Mouse (Mus musculus) layer of hippocampus, adult 8-10 months (tissue): ENCODE results near the gene Kcnma1. TPM values are rescaled to one million over a fixed set of nuclear protein-coding genes. Genes with fewer than 3 reads are reported as not detected.

Experiments used
- DNase-seq, 2 experiments: peaks; one replicate each; pipeline ENCODE4 v3.0.0; 2022; ENCODE audit warnings: low spot score in 2 of 2
- total RNA-seq, 4 experiments: library from RNA; stranded (reverse); gene quantifications; 2 replicates each; pipeline ENCODE4 v1.2.4; 2022

Kcnma1 gene
- total RNA-seq, 4 experiments from 2014 or later: 137 to 161 (median 145) TPM

DNA sequence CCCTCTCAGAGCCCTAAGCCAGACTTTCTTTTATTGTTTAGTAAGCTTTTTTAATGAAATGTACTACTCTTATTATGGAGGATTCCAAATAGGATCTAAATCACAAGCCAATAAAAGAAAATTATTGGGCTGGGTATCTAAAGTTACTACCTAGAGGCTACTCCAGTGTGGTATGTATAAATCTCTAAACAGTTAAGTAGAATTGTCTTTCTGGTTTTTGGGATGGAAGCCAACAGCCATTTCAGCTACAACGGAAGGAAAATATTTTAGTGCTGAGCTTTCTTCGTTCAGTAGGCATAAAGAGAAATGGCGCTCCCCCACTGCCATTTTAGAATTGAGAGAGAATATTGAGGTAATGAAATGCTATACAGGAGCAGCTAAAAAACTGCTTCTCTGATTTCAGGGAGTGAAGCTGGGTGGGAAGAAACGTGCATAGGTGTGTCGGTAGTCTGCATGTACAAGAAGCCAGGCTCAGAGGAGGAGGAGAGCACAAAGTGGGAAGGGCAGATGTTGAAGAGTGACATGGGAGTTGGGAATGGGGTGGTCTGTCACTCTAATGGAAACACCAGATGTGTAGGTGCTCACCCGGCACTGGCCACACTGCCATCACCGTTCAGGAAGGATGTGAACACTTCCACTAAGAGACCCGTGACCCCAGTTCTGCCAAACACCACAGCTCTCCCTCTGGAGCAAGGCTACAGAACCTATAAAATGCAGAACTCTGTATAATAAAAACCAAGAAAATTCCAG lies 656.6 kb downstream of the Kcnma1 start:
- no peak for DNase-seq

- DNase-seq: no peak
These were observed 687.5 kb downstream of the Kcnma1 start for GRCm38 (mm10) chr14:23326786-23327185.

- no peak for DNase-seq
These were observed 709.0 kb downstream of the Kcnma1 start for GRCm38 (mm10) chr14:23305288-23305687.

DNA sequence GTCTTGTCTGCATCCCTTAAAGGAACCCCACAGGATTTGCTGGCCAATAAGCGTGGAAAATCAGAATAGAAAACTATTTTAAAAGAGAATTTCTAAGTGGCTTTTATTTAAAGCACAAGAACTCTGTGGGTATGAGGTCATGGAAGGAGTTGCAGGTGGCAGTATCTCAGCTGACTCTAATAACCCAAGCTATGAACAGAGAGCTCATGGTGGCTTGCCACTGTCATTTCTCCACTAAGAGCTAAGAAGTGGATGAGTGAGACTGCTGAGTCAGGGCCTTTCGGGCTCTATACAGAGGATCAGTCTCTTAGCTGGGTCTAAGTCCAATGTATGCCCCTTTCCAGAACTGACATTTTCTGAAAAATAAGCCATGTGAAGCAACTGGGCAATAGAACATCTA lies 713.8 kb downstream of the Kcnma1 start:
- no peak for DNase-seq

GRCm38 (mm10) chr14:23290634-23291033 lies 723.7 kb downstream of the Kcnma1 start:
- no peak for DNase-seq

DNA sequence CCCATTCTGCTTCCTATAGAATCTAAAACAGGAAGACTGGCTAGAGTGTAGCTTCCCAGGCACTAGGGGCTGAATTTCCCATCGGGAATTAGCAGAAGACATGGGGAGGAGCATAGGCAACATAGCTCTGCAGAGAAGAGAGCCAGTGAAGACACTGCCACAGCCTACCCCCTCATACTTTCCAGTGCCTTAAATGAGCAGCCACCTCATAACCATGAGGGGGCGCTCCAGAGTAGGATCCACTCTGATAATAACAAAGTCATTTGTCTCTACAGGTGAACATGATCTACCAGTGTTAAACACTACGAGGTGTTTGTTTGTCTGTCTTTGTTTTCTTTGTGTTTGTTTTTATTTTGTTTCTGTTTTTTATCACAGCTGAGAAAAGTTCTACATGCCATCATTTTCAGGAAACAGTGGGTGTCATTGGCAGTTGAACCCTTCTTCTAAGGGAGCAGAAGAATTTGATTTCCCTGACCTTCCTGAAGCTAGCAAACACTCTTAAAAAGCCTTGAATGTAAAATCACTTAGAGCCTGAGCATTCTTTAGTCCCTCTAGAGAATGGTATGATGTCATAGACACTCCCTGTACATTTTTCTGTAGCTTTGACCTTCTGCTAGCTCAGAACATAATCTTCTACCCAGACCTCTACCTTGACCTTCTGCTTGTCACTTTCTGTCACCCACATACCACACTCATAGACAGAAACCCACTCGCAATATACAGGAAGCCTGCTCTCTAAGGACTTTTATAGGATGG lies 747.6 kb downstream of the Kcnma1 start:
- no peak for DNase-seq

- DNase-seq: no peak
These were observed 761.1 kb downstream of the Kcnma1 start for GRCm38 (mm10) chr14:23253154-23253553.

GRCm38 (mm10) chr14:23244446-23244845 lies 769.8 kb downstream of the Kcnma1 start:
- no peak for DNase-seq

DNA sequence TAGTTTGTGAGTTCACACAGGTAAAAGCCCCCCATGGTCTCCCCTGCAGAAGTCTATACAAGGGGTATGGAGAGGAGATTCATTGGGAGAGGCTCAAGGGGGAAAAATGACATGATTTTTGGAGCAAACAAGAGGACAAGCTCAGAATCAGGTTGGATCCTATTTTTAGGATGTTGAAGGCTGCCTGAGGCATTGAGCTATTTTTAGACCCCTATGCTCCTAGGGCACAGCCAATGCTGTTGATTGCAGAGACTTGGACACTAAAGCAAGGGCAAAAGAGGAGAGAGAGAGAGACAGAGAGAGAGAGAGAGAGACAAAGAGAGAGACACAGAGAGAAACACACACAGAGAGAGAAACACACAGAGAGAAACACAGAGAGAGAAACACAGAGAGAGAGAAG lies 770.4 kb downstream of the Kcnma1 start:
- DNase-seq: no peak

Other genes with a start within 250 kb of the Kcnma1 start
- gene Dlg5, start 231.4 kb upstream of the Kcnma1 start, total RNA-seq: 10 to 100 TPM; 52.5 to 67.9 (median 57.9) TPM